Mouse (Mus musculus) testis, adult 2 months (tissue): ENCODE data around the gene Kcnip4.

ENCODE experiments used
- CTCF ChIP-seq: fragments of 200-500 bp; IDR thresholded peaks from 2 replicates; pipeline ENCODE4 v1.5.1; 2012; ENCODE audit warnings: low read depth, mild to moderate bottlenecking, inconsistent platforms, low read length, moderate library complexity; ENCODE audit not compliant: control insufficient read depth, insufficient read depth, insufficient replicate concordance
- POLR2A ChIP-seq: fragments of 200-500 bp; IDR thresholded peaks from 2 replicates; pipeline ENCODE4 v1.6.1; 2012; ENCODE audit warnings: low read depth, mild to moderate bottlenecking, inconsistent platforms, low read length, moderate library complexity; ENCODE audit not compliant: control insufficient read depth

GRCm38 (mm10) chr5:48650496-48650895 is 874.2 kb downstream of the Kcnip4 start:
- no peak for TF ChIP-seq POLR2A
- no peak for TF ChIP-seq CTCF
